Mouse (Mus musculus) heart, postnatal 0 days (tissue): ENCODE results near the gene Gart.

Experiments used
- CTCF ChIP-seq: IDR thresholded peaks from 2 replicates; pipeline ENCODE4 v1.5.1; 2016; ENCODE audit warnings: antibody characterized with exemption, control low read depth, low read depth
- EP300 ChIP-seq: IDR thresholded peaks from 2 replicates; pipeline ENCODE4 v1.6.1; 2016; ENCODE audit warnings: antibody characterized with exemption, low read depth

GRCm38 (mm10) chr16:91599242-91599641 lies 47.5 kb downstream of the Gart start:
- TF ChIP-seq CTCF (no peak; the same call in 1 of the 2 replicates), EP300 (no peak)
